ENCODE assay signal across 20 mouse cellular contexts in the genomic region with DNA sequence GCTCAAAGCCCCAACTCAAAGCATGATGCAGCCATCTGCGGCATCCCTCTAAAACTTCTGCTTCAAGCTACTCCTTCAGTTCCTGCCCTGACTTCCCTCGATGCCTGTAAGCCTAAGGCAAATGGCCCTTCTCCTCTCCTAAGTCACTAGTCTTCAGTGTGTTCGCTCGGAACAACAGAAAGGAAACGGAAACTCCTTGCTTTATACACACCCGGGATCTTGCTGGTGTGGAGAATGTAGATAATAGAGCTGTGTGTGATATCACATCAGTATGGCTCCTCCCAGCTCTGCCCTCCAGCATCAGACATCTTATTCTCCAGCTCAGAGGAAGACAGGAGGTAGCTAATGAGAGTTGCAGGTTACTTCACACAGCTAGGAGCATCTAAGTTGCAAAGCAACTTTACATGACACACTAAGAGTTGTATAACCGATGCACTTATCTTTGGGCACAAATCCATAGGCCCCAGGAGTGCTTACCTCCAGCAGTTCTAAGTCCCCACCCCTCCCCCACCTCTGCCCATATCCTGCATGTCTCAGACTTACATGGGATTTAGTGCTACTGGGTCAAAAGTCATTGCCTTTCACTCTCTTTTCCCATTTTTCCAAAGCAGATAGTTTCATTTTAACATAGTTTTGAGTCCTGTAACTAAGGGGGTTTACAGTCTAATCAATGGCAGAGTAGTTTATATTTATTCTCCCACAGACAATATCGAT. TPM values are rescaled to one million over a fixed set of nuclear protein-coding genes. Genes with fewer than 3 reads are reported as not detected.
DNase-seq lines count a peak whose midpoint lies in the region; ATAC-seq and TF ChIP-seq lines count a peak whose summit lies in the region.
"Had no signal": no experiment of that assay in that cellular context is flagged by ENCODE, and none has a peak within 500 bp of the region (broad histone marks: within the 10 kb centered on the region; RNA-seq: fewer than 3 reads in every experiment).

No protein-coding gene starts in this region.

- TF ChIP-seq CTCF in MEL (IDR thresholded peaks at IDR 0.05 in 2 of 3, conservative IDR thresholded peaks at IDR 0.05 in 1 of 3; ENCODE audit: control insufficient read depth in 1 of 3, insufficient read depth in 1 of 3, low read depth in 2 of 3, low read length in 3 of 3, poor library complexity in 1 of 3, severe bottlenecking in 1 of 3): no peak

- peak; percentile 47; the same call in 1 of the 2 replicates for ATAC-seq in heart, embryonic 12.5 days (ENCODE audit: insufficient number of reproducible peaks, low FRiP score)
- peak; percentile 89 for ATAC-seq in liver, embryonic 13.5 days (ENCODE audit: low read depth)
- no peak for ATAC-seq in forebrain, embryonic 13.5 days
- ATAC-seq: hindbrain, postnatal 0 days had no signal

- TF ChIP-seq POLR2A in MEL (IDR thresholded peaks at IDR 0.05; ENCODE audit: control insufficient read depth in 1 of 2, insufficient read depth in 1 of 2, low read depth in 1 of 2, low read length in 2 of 2, poor library complexity in 1 of 2): peak in 1 of 2 experiments; percentile 71; a peak in 2 of 4 replicates

- H3K9me3 ChIP-seq in heart, embryonic 12.5 days (replicated peaks): no peaks in the 10 kb centered on the region
- H3K9me3 ChIP-seq in MEL (replicated peaks; ENCODE audit: insufficient read depth, low read length): no peaks in the 10 kb centered on the region
- H3K9me3 ChIP-seq in liver, embryonic 13.5 days (replicated peaks): no peaks in the 10 kb centered on the region
- no peaks in the 10 kb centered on the region for H3K9me3 ChIP-seq in forebrain, embryonic 13.5 days (replicated peaks)
- H3K9me3 ChIP-seq: forebrain, embryonic 10.5 days; limb, embryonic 13.5 days; neural tube, embryonic 15.5 days had no signal

- no peak for DNase-seq in heart, adult 18-20 months
- DNase-seq in MEL (ENCODE audit: low read depth, low spot score): peak; percentile 83
- DNase-seq in c-Kit-negative CD71-positive TER-119-positive erythroid progenitor cells, embryonic 14.5 days (ENCODE audit: low read depth, low spot score): peak; percentile 44
- peak; percentile 62 for DNase-seq in liver, embryonic 13.5 days
- DNase-seq in kidney, postnatal 36 days: no peak
- DNase-seq in adrenal gland, adult 18-20 months (ENCODE audit: low spot score in 2 of 2): no peak
- DNase-seq: adrenal gland, postnatal 25 days; B cell, adult 2 months; cerebellum, adult 11-12 months; cerebellum, postnatal 36 days; gastrocnemius, postnatal 36 days; heart, postnatal 10 days; kidney, adult 8-10 months had no signal

- no peak overlapping the region for H3K27ac ChIP-seq in heart, embryonic 12.5 days (ENCODE audit: poor library complexity, severe bottlenecking)
- peak overlapping the region; percentile 87 for H3K27ac ChIP-seq in MEL (ENCODE audit: control insufficient read depth, low read depth, low read length)
- H3K27ac ChIP-seq in liver, embryonic 13.5 days: peak overlapping the region; percentile 89
- H3K27ac ChIP-seq in forebrain, embryonic 13.5 days: no peak overlapping the region
- H3K27ac ChIP-seq: forebrain, embryonic 10.5 days; hindbrain, postnatal 0 days; left cerebral cortex, adult 2 months; limb, embryonic 13.5 days; neural tube, embryonic 15.5 days had no signal

- H3K4me3 ChIP-seq in heart, embryonic 12.5 days: no peak overlapping the region
- H3K4me3 ChIP-seq in MEL (ENCODE audit: control insufficient read depth in 1 of 2, insufficient read depth in 1 of 2, low read depth in 2 of 2, low read length in 2 of 2): peak overlapping the region; percentile 36 to 37
- H3K4me3 ChIP-seq in liver, embryonic 13.5 days (replicated peaks): peak overlapping the region; percentile 36
- no peak overlapping the region for H3K4me3 ChIP-seq in forebrain, embryonic 13.5 days
- H3K4me3 ChIP-seq: forebrain, embryonic 10.5 days; left cerebral cortex, adult 2 months; limb, embryonic 13.5 days; neural tube, embryonic 15.5 days had no signal

- peaks cover 24% of the 10 kb centered on the region for H3K4me1 ChIP-seq in heart, embryonic 12.5 days (replicated peaks)
- H3K4me1 ChIP-seq in MEL (ENCODE audit: control insufficient read depth in 1 of 2, insufficient read depth in 2 of 2, low read length in 2 of 2): peaks cover 14 to 35% of the 10 kb centered on the region in 2 experiments
- H3K4me1 ChIP-seq in liver, embryonic 13.5 days (replicated peaks): peaks cover 85% of the 10 kb centered on the region
- no peaks in the 10 kb centered on the region for H3K4me1 ChIP-seq in forebrain, embryonic 13.5 days

- no peak overlapping the region for H3K9ac ChIP-seq in heart, embryonic 12.5 days
- H3K9ac ChIP-seq in MEL (ENCODE audit: control insufficient read depth, low read depth, low read length, poor library complexity, severe bottlenecking): peak overlapping the region; percentile 46
- peak overlapping the region; percentile 62 for H3K9ac ChIP-seq in liver, embryonic 13.5 days
- no peak overlapping the region for H3K9ac ChIP-seq in forebrain, embryonic 13.5 days
- H3K9ac ChIP-seq: limb, embryonic 13.5 days; neural tube, embryonic 15.5 days had no signal

- no peak for TF ChIP-seq RAD21 in MEL (IDR thresholded peaks at IDR 0.05; ENCODE audit: low read depth, low read length)

- H3K79me2 ChIP-seq in MEL (ENCODE audit: control insufficient read depth, insufficient read depth, low read length, poor library complexity): no peaks in the 10 kb centered on the region

- peaks cover 13% of the 10 kb centered on the region for H3K27me3 ChIP-seq in heart, embryonic 12.5 days (replicated peaks)
- no peaks in the 10 kb centered on the region for H3K27me3 ChIP-seq in MEL (ENCODE audit: control insufficient read depth in 1 of 2, insufficient read depth in 2 of 2, low read length in 2 of 2)
- 0 out of 2 replicates have a peak, but pooled peaks cover 2% of the 10 kb centered on the region for H3K27me3 ChIP-seq in liver, embryonic 13.5 days
- H3K27me3 ChIP-seq in forebrain, embryonic 13.5 days: peaks cover 8% of the 10 kb centered on the region; the same call in 1 of the 2 replicates

- TF ChIP-seq EP300 in MEL (IDR thresholded peaks at IDR 0.05; ENCODE audit: low read depth in 1 of 2, low read length in 2 of 2): peak; percentile 71 to 79

- no peaks in the 10 kb centered on the region for H3K36me3 ChIP-seq in heart, embryonic 12.5 days
- H3K36me3 ChIP-seq in MEL (ENCODE audit: control insufficient read depth in 1 of 2, insufficient read depth in 2 of 2, low read length in 2 of 2): peaks cover 0 to 41% of the 10 kb centered on the region in 2 experiments; a peak in 2 of 4 replicates
- H3K36me3 ChIP-seq in liver, embryonic 13.5 days: no peaks in the 10 kb centered on the region
- H3K36me3 ChIP-seq in forebrain, embryonic 13.5 days (ENCODE audit: poor library complexity, severe bottlenecking): no peaks in the 10 kb centered on the region
- H3K36me3 ChIP-seq: forebrain, embryonic 10.5 days; limb, embryonic 13.5 days; neural tube, embryonic 15.5 days had no signal

- WGBS in heart, embryonic 12.5 days: 48% methylated on average over 8 of the region's 8 CpGs
- 25% methylated on average over 8 of the region's 8 CpGs for WGBS in liver, embryonic 13.5 days (ENCODE audit: insufficient replicate concordance)
- 84% methylated on average over 8 of the region's 8 CpGs for WGBS in forebrain, embryonic 13.5 days

- no peak overlapping the region for H3K4me2 ChIP-seq in heart, embryonic 12.5 days
- peak overlapping the region; percentile 66 for H3K4me2 ChIP-seq in liver, embryonic 13.5 days
- no peak overlapping the region for H3K4me2 ChIP-seq in forebrain, embryonic 13.5 days
- H3K4me2 ChIP-seq: limb, embryonic 13.5 days; neural tube, embryonic 15.5 days had no signal

TF ChIP-seq in MEL, 35 proteins besides CTCF, POLR2A, EP300 and RAD21:
- TF ChIP-seq SMC3 (IDR thresholded peaks at IDR 0.05; ENCODE audit: low read depth, low read length): no peak
- peak; percentile 63; the same call in 1 of the 2 replicates for TF ChIP-seq SIN3A (IDR thresholded peaks at IDR 0.05; ENCODE audit: low read length)
- TF ChIP-seq NELFE (IDR thresholded peaks at IDR 0.05; ENCODE audit: low read depth, low read length): peak; percentile 63
- TF ChIP-seq HCFC1 (IDR thresholded peaks at IDR 0.05; ENCODE audit: low read depth, low read length): 0 out of 2 replicates have a peak, but pooled peaks have one; percentile 24
- peak; percentile 1; the same call in 1 of the 2 replicates for TF ChIP-seq MAX (IDR thresholded peaks at IDR 0.05; ENCODE audit: low read length)
- peak; percentile 84 for TF ChIP-seq GATA1 (IDR thresholded peaks at IDR 0.05; ENCODE audit: low read depth, low read length)
- no peak for TF ChIP-seq JUND (IDR thresholded peaks at IDR 0.05; ENCODE audit: low read depth, low read length)
- TF ChIP-seq GABPA (IDR thresholded peaks at IDR 0.05; ENCODE audit: low read depth, low read length): no peak
- TF ChIP-seq ZC3H11A (IDR thresholded peaks at IDR 0.05; ENCODE audit: low read depth, low read length): no peak
- peak; percentile 69 for TF ChIP-seq ETS1 (IDR thresholded peaks at IDR 0.05; ENCODE audit: low read depth, low read length)
- peak; percentile 82 for TF ChIP-seq TCF12 (IDR thresholded peaks at IDR 0.05; ENCODE audit: low read depth, low read length)
- TF ChIP-seq TAL1 (IDR thresholded peaks at IDR 0.05; ENCODE audit: low read length): peak; percentile 67
- TF ChIP-seq POLR2AphosphoS2 (IDR thresholded peaks at IDR 0.05; ENCODE audit: low read length): peak; percentile 49; the same call in 1 of the 2 replicates
- peak; percentile 79; the same call in 1 of the 2 replicates for TF ChIP-seq TBP (IDR thresholded peaks at IDR 0.05; ENCODE audit: low read depth, low read length)
- peak; percentile 67; the same call in 1 of the 2 replicates for TF ChIP-seq ZMIZ1 (IDR thresholded peaks at IDR 0.05; ENCODE audit: low read depth, low read length)

RNA-seq across cellular contexts. Expression of gene Psen2, which starts 1.2 kb away (rescaled TPM):
- 13.8 and 15.1 TPM in 2 replicates for polyA plus RNA-seq in heart, embryonic 12.5 days (2016; fragmentation: Nextera tagmentation; extraction: Ambion mirVana)
- total RNA-seq in heart, adult 18-20 months (2021): 10 to 100 TPM; 12.1 to 16.3 TPM
- 37.0 and 39.2 TPM in 2 replicates for total RNA-seq in MEL (2012; rRNA removed)
- polyA plus RNA-seq in MEL (2012; ENCODE audit: insufficient read depth in 1 of 2, insufficient read length in 2 of 2, low read depth in 1 of 2, low replicate concordance in 2 of 2, missing spikeins in 1 of 2): 10 to 100 TPM in 1 of 2 experiments, not detected in 1; 35.0 TPM
- 22.2 and 23.7 TPM in 2 replicates for polyA plus RNA-seq in liver, embryonic 13.5 days (2015; fragmentation: Nextera tagmentation; extraction: Ambion mirVana)
- polyA plus RNA-seq in forebrain, embryonic 13.5 days (2015; fragmentation: Nextera tagmentation; extraction: Ambion mirVana): 7.3 and 9.7 TPM in 2 replicates
- 10 to 100 TPM; 29.0 to 33.0 TPM for total RNA-seq in adrenal gland, adult 18-20 months (2021)

Comparison
In these comparisons a context has a peak if more than half of its experiments do, and no peak if none do; other contexts are left out.
1. H3K27ac ChIP-seq: peak in MEL (single experiment) and liver, embryonic 13.5 days (single experiment); none in heart, embryonic 12.5 days (single experiment) and forebrain, embryonic 13.5 days (single experiment).
2. H3K4me3 ChIP-seq: peak in MEL (2 of 2) and liver, embryonic 13.5 days (single experiment); none in heart, embryonic 12.5 days (single experiment) and forebrain, embryonic 13.5 days (single experiment).
3. H3K9ac ChIP-seq: peak in MEL (single experiment) and liver, embryonic 13.5 days (single experiment); none in heart, embryonic 12.5 days (single experiment) and forebrain, embryonic 13.5 days (single experiment).
4. DNase-seq: peak in MEL (single experiment), c-Kit-negative CD71-positive TER-119-positive erythroid progenitor cells, embryonic 14.5 days (single experiment) and liver, embryonic 13.5 days (single experiment); none in heart, adult 18-20 months (0 of 2), kidney, postnatal 36 days (0 of 2) and adrenal gland, adult 18-20 months (0 of 2).